Mouse (Mus musculus): ENCODE measurements at regions not wholly inside any gene's neighbourhood (a gene's known extent, or its start where the extent isn't known, plus 50 kb on each side); places are given as distances from the start of the nearest gene placed in this dataset.

GRCm38 (mm10) chr1:91611281-91611680 lies 70.9 kb downstream of the Asb1 start:
- intact Hi-C loops (cut with DNase I): no loop called here

GRCm38 (mm10) chr1:91611694-91612093 lies 71.3 kb downstream of the Asb1 start:
- intact Hi-C loops (cut with DNase I): no loop called here
- no peak for DNase-seq

More at GRCm38 (mm10) chr1:91611281-91611680, 70.9 kb downstream of the Asb1 start:
- DNase-seq: no peak

GRCm38 (mm10) chr1:91612912-91613311 lies 72.6 kb downstream of the Asb1 start:
- no peak for DNase-seq
- intact Hi-C loops (cut with DNase I): no loop called here

- no peak for DNase-seq
- intact Hi-C loops (cut with DNase I): no loop called here
Observed at GRCm38 (mm10) chr1:91615396-91615795, 75.1 kb downstream of the Asb1 start.

GRCm38 (mm10) chr1:91618527-91619135 lies 78.3 kb downstream of the Asb1 start:
- peak; percentile 6 to 21 for DNase-seq
- intact Hi-C loops (cut with DNase I): no loop called here

GRCm38 (mm10) chr1:91621141-91621540 lies 80.8 kb downstream of the Asb1 start:
- DNase-seq: no peak
- intact Hi-C loops (cut with DNase I): no loop called here

GRCm38 (mm10) chr1:91622874-91623273 lies 82.5 kb downstream of the Asb1 start:
- no peak for DNase-seq
- intact Hi-C loops (cut with DNase I): no loop called here

- DNase-seq: no peak
- intact Hi-C loops (cut with DNase I): no loop called here
Observed at GRCm38 (mm10) chr1:91624028-91624427, 83.7 kb downstream of the Asb1 start.

GRCm38 (mm10) chr1:91624531-91625300 lies 84.4 kb downstream of the Asb1 start:
- intact Hi-C loops (cut with DNase I): no loop called here
- DNase-seq: peak in 1 of 2 experiments; percentile 3

- intact Hi-C loops (cut with DNase I): no loop called here
- no peak for DNase-seq
Observed at GRCm38 (mm10) chr1:91626090-91626489, 85.7 kb downstream of the Asb1 start.

- intact Hi-C loops (cut with DNase I): no loop called here
- no peak for DNase-seq
Observed at GRCm38 (mm10) chr1:91630206-91630605, 89.9 kb downstream of the Asb1 start.

GRCm38 (mm10) chr1:91630871-91631410 lies 90.6 kb downstream of the Asb1 start:
- no peak for DNase-seq
- intact Hi-C loops (cut with DNase I): no loop called here

GRCm38 (mm10) chr1:91632906-91633493 lies 92.7 kb downstream of the Asb1 start:
- no peak for DNase-seq
- intact Hi-C loops (cut with DNase I): no loop called here

- intact Hi-C loops (cut with DNase I): no loop called here
Observed at GRCm38 (mm10) chr1:91636571-91636970, 96.2 kb downstream of the Asb1 start.

GRCm38 (mm10) chr1:91640551-91640950 lies 100.2 kb downstream of the Asb1 start:
- no peak for DNase-seq
- intact Hi-C loops (cut with DNase I): no loop called here

More at GRCm38 (mm10) chr1:91636571-91636970, 96.2 kb downstream of the Asb1 start:
- DNase-seq: no peak

GRCm38 (mm10) chr1:91658991-91659441 lies 118.7 kb downstream of the Asb1 start:
- no peak for DNase-seq

GRCm38 (mm10) chr1:91659486-91659885 lies 119.1 kb downstream of the Asb1 start:
- no peak for DNase-seq
- intact Hi-C loops (cut with DNase I): no loop called here

More at GRCm38 (mm10) chr1:91658991-91659441, 118.7 kb downstream of the Asb1 start:
- intact Hi-C loops (cut with DNase I): no loop called here

GRCm38 (mm10) chr1:91663289-91663688 lies 122.9 kb downstream of the Asb1 start:
- DNase-seq: no peak
- intact Hi-C loops (cut with DNase I): no loop called here

- intact Hi-C loops (cut with DNase I): no loop called here
- no peak for DNase-seq
Observed at GRCm38 (mm10) chr1:91664622-91665021, 124.3 kb downstream of the Asb1 start.

- DNase-seq: no peak
- intact Hi-C loops (cut with DNase I): no loop called here
Observed at GRCm38 (mm10) chr1:91668530-91668929, 128.2 kb downstream of the Asb1 start.

GRCm38 (mm10) chr1:91670980-91671379 lies 130.3 kb upstream of the Twist2 start:
- DNase-seq: no peak
- intact Hi-C loops (cut with DNase I): no loop called here
